Mouse (Mus musculus): Measurements from ENCODE around the gene Arhgef12. TPM values are rescaled to one million over a fixed set of nuclear protein-coding genes. Genes with fewer than 3 reads are reported as not detected.
A peak's percentile ranks its signal among the peaks of the same experiment; 100 is the strongest.

Gene Arhgef12
- polyA plus RNA-seq, 1 experiment from 2014 or later, result 12.5 TPM

- Histone ChIP-seq H3K79me2 (ENCODE audit: inconsistent target) (no peaks in the 10 kb centered on the region), H3K27ac (no peak overlapping the region), H3K36me3 (ENCODE audit: inconsistent target) (no peaks in the 10 kb centered on the region), H3K4me3 (ENCODE audit: inconsistent target) (no peak overlapping the region)
- WGBS (ENCODE audit: missing documents), result 95% methylated on average over 5 of the region's 5 CpGs
These were observed 91.3 kb downstream of the Arhgef12 start for GRCm38 (mm10) chr9:43015786-43016185.

DNA sequence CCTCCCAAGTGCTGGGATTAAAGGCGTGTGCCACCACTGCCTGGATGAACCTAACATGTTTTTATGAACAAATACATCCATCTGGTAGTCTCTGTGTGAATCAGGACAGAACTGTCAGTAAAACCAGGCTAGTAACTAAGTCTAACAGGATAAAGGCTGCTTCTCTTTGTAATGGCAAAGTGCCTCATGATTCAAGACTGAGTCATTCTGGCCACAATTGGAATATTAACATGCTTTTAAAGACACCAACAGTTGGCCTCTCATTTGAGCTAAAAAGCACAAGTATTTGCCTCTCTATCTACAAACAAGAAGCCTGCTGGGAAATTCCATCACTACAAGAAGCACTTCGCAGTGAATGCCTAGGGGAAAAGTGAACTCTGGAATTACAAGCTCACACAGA lies 91.7 kb downstream of the Arhgef12 start:
- no peak overlapping the region for H3K27ac ChIP-seq
- no peaks in the 10 kb centered on the region for H3K36me3 ChIP-seq (ENCODE audit: inconsistent target)
- 97% methylated on average over 2 of the region's 2 CpGs for WGBS (ENCODE audit: missing documents)
- H3K4me3 ChIP-seq (ENCODE audit: inconsistent target), result no peak overlapping the region
- no peaks in the 10 kb centered on the region for H3K79me2 ChIP-seq (ENCODE audit: inconsistent target)

- Histone ChIP-seq H3K36me3 (ENCODE audit: inconsistent target) (no peaks in the 10 kb centered on the region), H3K79me2 (ENCODE audit: inconsistent target) (no peaks in the 10 kb centered on the region), H3K27ac (no peak overlapping the region), H3K4me3 (ENCODE audit: inconsistent target) (no peak overlapping the region)
- 92% methylated on average over 1 of the region's 1 CpGs for WGBS (ENCODE audit: missing documents)
These were observed 92.2 kb downstream of the Arhgef12 start for GRCm38 (mm10) chr9:43014886-43015285.

DNA sequence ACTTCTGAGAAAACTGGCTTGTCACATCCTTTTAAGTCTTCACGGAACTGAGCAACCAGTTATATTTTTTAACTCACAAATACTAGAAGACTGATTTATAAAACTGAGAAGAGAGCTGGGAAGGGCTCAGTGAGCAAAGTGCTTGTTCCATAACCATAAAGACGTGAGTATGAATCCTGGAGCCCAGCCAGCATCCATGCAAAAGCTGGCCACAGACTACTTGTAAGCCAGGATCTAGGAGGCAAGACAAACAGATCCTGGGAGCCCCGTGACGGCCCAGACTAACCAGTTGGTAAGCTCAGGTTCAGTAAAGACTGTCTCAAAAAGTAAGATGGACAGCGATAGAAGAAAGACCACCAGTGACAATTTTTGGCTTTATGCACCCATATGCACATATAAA lies 94.5 kb downstream of the Arhgef12 start:
- Histone ChIP-seq H3K79me2 (ENCODE audit: inconsistent target) (no peaks in the 10 kb centered on the region), H3K4me3 (ENCODE audit: inconsistent target) (no peak overlapping the region), H3K27ac (no peak overlapping the region), H3K36me3 (ENCODE audit: inconsistent target) (no peaks in the 10 kb centered on the region)
- 96% methylated on average over 5 of the region's 5 CpGs for WGBS (ENCODE audit: missing documents)

DNA sequence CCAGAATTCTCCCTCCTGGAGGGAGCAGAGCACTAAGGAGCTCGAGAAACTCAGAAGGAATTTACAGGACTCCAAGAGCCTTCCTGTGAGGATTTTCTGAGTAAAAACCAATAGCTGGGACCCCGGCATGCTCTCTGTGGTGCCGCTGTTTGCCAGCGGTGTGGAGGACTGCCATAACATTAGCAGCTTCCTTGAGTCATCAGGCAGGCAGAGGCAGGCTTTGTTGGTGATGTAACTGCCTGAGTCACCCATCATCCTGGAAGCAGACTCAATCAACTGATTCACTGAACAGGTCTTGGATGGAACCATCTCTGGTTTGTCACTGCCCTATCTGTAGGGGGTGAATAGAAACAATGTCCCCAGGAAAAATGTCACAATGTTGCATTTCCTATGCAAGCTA lies 96.0 kb downstream of the Arhgef12 start:
- Histone ChIP-seq H3K27ac (no peak overlapping the region), H3K79me2 (ENCODE audit: inconsistent target) (no peaks in the 10 kb centered on the region), H3K36me3 (ENCODE audit: inconsistent target) (no peaks in the 10 kb centered on the region), H3K4me3 (ENCODE audit: inconsistent target) (no peak overlapping the region)
- WGBS (ENCODE audit: missing documents), result 85% methylated on average over 4 of the region's 4 CpGs

- 100% methylated on average over 5 of the region's 5 CpGs for WGBS (ENCODE audit: missing documents)
- Histone ChIP-seq H3K27ac (no peak overlapping the region), H3K79me2 (ENCODE audit: inconsistent target) (no peaks in the 10 kb centered on the region), H3K4me3 (ENCODE audit: inconsistent target) (no peak overlapping the region), H3K36me3 (ENCODE audit: inconsistent target) (no peaks in the 10 kb centered on the region)
These were observed 103.2 kb downstream of the Arhgef12 start for GRCm38 (mm10) chr9:43003881-43004280.

GRCm38 (mm10) chr9:43003017-43003416 lies 104.0 kb downstream of the Arhgef12 start:
- Histone ChIP-seq H3K79me2 (ENCODE audit: inconsistent target) (no peaks in the 10 kb centered on the region), H3K4me3 (ENCODE audit: inconsistent target) (no peak overlapping the region), H3K27ac (no peak overlapping the region), H3K36me3 (ENCODE audit: inconsistent target) (no peaks in the 10 kb centered on the region)
- WGBS (ENCODE audit: missing documents), result 86% methylated on average over 4 of the region's 4 CpGs

DNA sequence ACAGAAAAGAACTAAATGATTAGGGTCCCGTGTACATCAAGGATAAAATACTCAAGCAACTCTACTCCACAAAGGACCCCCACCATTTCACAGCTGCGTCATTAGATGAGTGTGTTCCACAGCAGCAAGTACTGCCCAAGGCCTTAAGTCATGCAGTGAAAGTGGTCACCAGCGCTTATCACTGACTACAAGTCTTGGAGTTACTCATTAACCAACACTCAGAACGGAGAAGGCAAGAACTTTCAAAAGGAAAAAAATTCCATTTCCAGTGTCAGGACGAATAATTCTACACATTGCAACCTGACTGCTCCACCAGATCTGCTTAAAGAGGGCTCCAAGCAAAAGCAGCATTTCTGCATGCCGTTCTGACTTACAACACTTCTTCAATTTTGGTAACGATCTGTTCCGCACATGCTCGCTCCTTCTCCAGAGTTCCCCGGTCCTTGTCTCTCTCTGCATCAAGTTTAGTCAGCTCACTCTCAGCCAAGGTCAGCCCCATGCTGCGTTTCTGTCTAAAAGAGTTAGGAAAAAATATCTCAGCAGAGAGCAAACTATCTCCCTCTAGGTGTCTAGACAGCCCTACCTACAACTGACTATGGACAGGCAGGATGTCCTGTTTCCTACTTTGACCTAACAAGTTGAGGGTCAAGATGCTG lies 106.3 kb downstream of the Arhgef12 start:
- 97% methylated on average over 11 of the region's 11 CpGs for WGBS (ENCODE audit: missing documents)
- Histone ChIP-seq H3K79me2 (ENCODE audit: inconsistent target) (no peaks in the 10 kb centered on the region), H3K4me3 (ENCODE audit: inconsistent target) (no peak overlapping the region), H3K27ac (no peak overlapping the region), H3K36me3 (ENCODE audit: inconsistent target) (no peaks in the 10 kb centered on the region)

GRCm38 (mm10) chr9:43000070-43000469 lies 107.0 kb downstream of the Arhgef12 start:
- H3K79me2 ChIP-seq (ENCODE audit: inconsistent target), result no peaks in the 10 kb centered on the region
- no peak overlapping the region for H3K4me3 ChIP-seq (ENCODE audit: inconsistent target)
- H3K27ac ChIP-seq, result no peak overlapping the region
- 71% methylated on average over 1 of the region's 1 CpGs for WGBS (ENCODE audit: missing documents)
- no peaks in the 10 kb centered on the region for H3K36me3 ChIP-seq (ENCODE audit: inconsistent target)

- WGBS (ENCODE audit: missing documents), result 97% methylated on average over 6 of the region's 6 CpGs
- no peak overlapping the region for H3K27ac ChIP-seq
- no peaks in the 10 kb centered on the region for H3K79me2 ChIP-seq (ENCODE audit: inconsistent target)
- no peaks in the 10 kb centered on the region for H3K36me3 ChIP-seq (ENCODE audit: inconsistent target)
- no peak overlapping the region for H3K4me3 ChIP-seq (ENCODE audit: inconsistent target)
These were observed 109.5 kb downstream of the Arhgef12 start for GRCm38 (mm10) chr9:42997526-42997925.

- WGBS (ENCODE audit: missing documents), result 42% methylated on average over 11 of the region's 11 CpGs
- H3K4me3 ChIP-seq (ENCODE audit: inconsistent target), result peak overlapping the region; percentile 2; the same call in 1 of the 2 replicates
These were observed 111.7 kb downstream of the Arhgef12 start for GRCm38 (mm10) chr9:42995298-42995697.

GRCm38 (mm10) chr9:42994708-42995107 lies 112.3 kb downstream of the Arhgef12 start:
- no peak overlapping the region for H3K4me3 ChIP-seq (ENCODE audit: inconsistent target)
- WGBS (ENCODE audit: missing documents), result 74% methylated on average over 4 of the region's 4 CpGs
- no peaks in the 10 kb centered on the region for H3K79me2 ChIP-seq (ENCODE audit: inconsistent target)
- H3K27ac ChIP-seq, result no peak overlapping the region
- no peaks in the 10 kb centered on the region for H3K36me3 ChIP-seq (ENCODE audit: inconsistent target)

More at GRCm38 (mm10) chr9:42995298-42995697, 111.7 kb downstream of the Arhgef12 start:
- H3K36me3 ChIP-seq (ENCODE audit: inconsistent target), result no peaks in the 10 kb centered on the region
- no peaks in the 10 kb centered on the region for H3K79me2 ChIP-seq (ENCODE audit: inconsistent target)
- no peak overlapping the region for H3K27ac ChIP-seq

DNA sequence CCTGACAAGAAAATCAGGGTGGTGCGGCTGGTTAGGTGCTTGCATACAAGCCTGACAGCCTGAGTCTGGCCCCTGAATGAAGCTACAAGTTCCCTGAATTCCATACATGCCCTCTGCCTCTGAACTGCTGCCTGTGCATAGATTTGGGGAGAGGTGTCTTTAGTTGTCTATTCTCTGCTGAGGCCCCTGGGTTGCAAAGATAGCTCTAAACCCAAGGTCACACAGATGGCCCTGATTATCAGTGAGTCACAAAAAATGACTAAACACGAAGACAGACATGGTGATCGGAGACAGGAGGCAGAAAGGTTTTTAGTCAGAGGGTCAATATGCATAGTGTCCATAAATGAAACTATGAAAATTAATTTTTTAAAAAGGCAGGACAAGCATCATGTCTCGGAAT lies 113.4 kb downstream of the Arhgef12 start:
- WGBS (ENCODE audit: missing documents), result 100% methylated on average over 4 of the region's 4 CpGs
- no peaks in the 10 kb centered on the region for H3K79me2 ChIP-seq (ENCODE audit: inconsistent target)
- H3K4me3 ChIP-seq (ENCODE audit: inconsistent target), result no peak overlapping the region
- no peak overlapping the region for H3K27ac ChIP-seq
- H3K36me3 ChIP-seq (ENCODE audit: inconsistent target), result no peaks in the 10 kb centered on the region

GRCm38 (mm10) chr9:42987988-42988387 lies 119.1 kb downstream of the Arhgef12 start:
- Histone ChIP-seq H3K36me3 (ENCODE audit: inconsistent target) (no peaks in the 10 kb centered on the region), H3K4me3 (ENCODE audit: inconsistent target) (no peak overlapping the region), H3K27ac (no peak overlapping the region), H3K79me2 (ENCODE audit: inconsistent target) (no peaks in the 10 kb centered on the region)
- WGBS (ENCODE audit: missing documents), result 97% methylated on average over 4 of the region's 4 CpGs

GRCm38 (mm10) chr9:42968894-42969521 lies 138.0 kb downstream of the Arhgef12 start:
- H3K27ac ChIP-seq, result no peak overlapping the region
- no peaks in the 10 kb centered on the region for H3K36me3 ChIP-seq (ENCODE audit: inconsistent target)
- no peak overlapping the region for H3K4me3 ChIP-seq (ENCODE audit: inconsistent target)
- 88% methylated on average over 11 of the region's 11 CpGs for WGBS (ENCODE audit: missing documents)
- H3K79me2 ChIP-seq (ENCODE audit: inconsistent target), result no peaks in the 10 kb centered on the region
